Comparison of ENCODE assay signal across 8 mouse cellular contexts in genomic region chr17:34000150-34000537, GRCm38 (mm10). TPM values are rescaled to one million over a fixed set of nuclear protein-coding genes. Genes with fewer than 3 reads are reported as not detected.
A peak's percentile ranks its signal among the peaks of the same experiment; 100 is the strongest.
DNase-seq lines count a peak whose midpoint lies in the region; ATAC-seq and TF ChIP-seq lines count a peak whose summit lies in the region.

Gene H2-K1 (minus strand): TSS chr17:34000347.

- under 1% methylated on average over 30 of the region's 30 CpGs for WGBS in heart, embryonic 13.5 days
- 0% methylated on average over 26 of the region's 30 CpGs for WGBS in kidney, postnatal 0 days
- under 1% methylated on average over 30 of the region's 30 CpGs for WGBS in liver, adult 2 months
- under 1% methylated on average over 24 of the region's 30 CpGs for WGBS in stomach, embryonic 14.5 days

- peak within 1 kb of the TSS; percentile 99 for H3K4me2 ChIP-seq in heart, embryonic 13.5 days
- H3K4me2 ChIP-seq in kidney, postnatal 0 days (ENCODE audit: low read length) = peak within 1 kb of the TSS; percentile 99
- peak within 1 kb of the TSS; percentile 98 for H3K4me2 ChIP-seq in stomach, embryonic 14.5 days (replicated peaks; ENCODE audit: low read depth, low read length)

- H3K4me3 ChIP-seq in heart, embryonic 13.5 days = peak within 1 kb of the TSS; percentile 71
- H3K4me3 ChIP-seq in kidney, postnatal 0 days (replicated peaks; ENCODE audit: low read depth, low read length) = peak within 1 kb of the TSS; percentile 64
- peak within 1 kb of the TSS; percentile 82 for H3K4me3 ChIP-seq in liver, adult 2 months (ENCODE audit: insufficient read depth, low read depth, low read length)
- H3K4me3 ChIP-seq in stomach, embryonic 14.5 days (ENCODE audit: low read depth, low read length) = peak within 1 kb of the TSS; percentile 49

- no peaks in the 10 kb centered on the region for H3K9me3 ChIP-seq in heart, embryonic 13.5 days
- no peaks in the 10 kb centered on the region for H3K9me3 ChIP-seq in kidney, postnatal 0 days (replicated peaks; ENCODE audit: low read length)
- no peaks in the 10 kb centered on the region for H3K9me3 ChIP-seq in stomach, embryonic 14.5 days (ENCODE audit: control insufficient read depth, low read depth, low read length)

- H3K9ac ChIP-seq in heart, embryonic 13.5 days = peak within 1 kb of the TSS; percentile 78
- H3K9ac ChIP-seq in kidney, postnatal 0 days (ENCODE audit: low read depth, low read length) = peak within 1 kb of the TSS; percentile 47
- peak within 1 kb of the TSS; percentile 94 for H3K9ac ChIP-seq in liver, adult 2 months (ENCODE audit: low read depth, low read length)
- H3K9ac ChIP-seq in stomach, embryonic 14.5 days (replicated peaks; ENCODE audit: low read depth, low read length) = peak within 1 kb of the TSS; percentile 33; the same call in 1 of the 2 replicates

- TF ChIP-seq CTCF in kidney, postnatal 0 days (IDR thresholded peaks at IDR 0.05; ENCODE audit: low read depth) = no peak
- TF ChIP-seq CTCF in liver, adult 2 months (IDR thresholded peaks at IDR 0.05; ENCODE audit: low read depth, low read length) = no peak

- H3K27me3 ChIP-seq in heart, embryonic 13.5 days (replicated peaks) = peaks cover 68% of the 10 kb centered on the region
- no peaks in the 10 kb centered on the region for H3K27me3 ChIP-seq in kidney, postnatal 0 days (ENCODE audit: insufficient read depth, low read length)
- H3K27me3 ChIP-seq in liver, adult 2 months (ENCODE audit: control insufficient read depth, insufficient read depth, low read length) = no peaks in the 10 kb centered on the region
- peaks cover 8% of the 10 kb centered on the region; the same call in 1 of the 2 replicates for H3K27me3 ChIP-seq in stomach, embryonic 14.5 days (ENCODE audit: control insufficient read depth, insufficient read depth, low read length)

- H3K36me3 ChIP-seq in heart, embryonic 13.5 days = no peaks in the 10 kb centered on the region
- H3K36me3 ChIP-seq in kidney, postnatal 0 days (ENCODE audit: insufficient read depth, low read length) = no peaks in the 10 kb centered on the region
- peaks cover 19% of the 10 kb centered on the region for H3K36me3 ChIP-seq in liver, adult 2 months (ENCODE audit: control insufficient read depth, insufficient read depth, low read length)
- H3K36me3 ChIP-seq in stomach, embryonic 14.5 days (ENCODE audit: control insufficient read depth, insufficient read depth, low read length) = no peaks in the 10 kb centered on the region

- H3K27ac ChIP-seq in heart, embryonic 13.5 days (replicated peaks) = no peak within 1 kb of the TSS
- no peak within 1 kb of the TSS for H3K27ac ChIP-seq in kidney, postnatal 0 days
- peak within 1 kb of the TSS; percentile 88 for H3K27ac ChIP-seq in liver, adult 2 months (replicated peaks; ENCODE audit: insufficient read depth, low read depth, low read length)
- H3K27ac ChIP-seq in stomach, embryonic 14.5 days (ENCODE audit: low read length) = no peak within 1 kb of the TSS

- H3K79me2 ChIP-seq in liver, adult 2 months (ENCODE audit: control insufficient read depth, insufficient read depth, low read length) = peaks cover 3% of the 10 kb centered on the region; the same call in 1 of the 2 replicates

- DNase-seq in c-Kit-positive CD71-negative TER-119-negative erythroid progenitor cells, embryonic 14.5 days (ENCODE audit: low read depth) = peak; percentile 92
- DNase-seq in fibroblast of lung, adult 2 months (ENCODE audit: low read depth) = peak; percentile 77
- DNase-seq in kidney, postnatal 0 days (ENCODE audit: low spot score) = peak; percentile 85
- DNase-seq in liver, adult 2 months (ENCODE audit: extremely low read depth, low read depth, low spot score) = peak; percentile 94

- peaks cover 10% of the 10 kb centered on the region for H3K4me1 ChIP-seq in heart, embryonic 13.5 days
- no peaks in the 10 kb centered on the region for H3K4me1 ChIP-seq in kidney, postnatal 0 days (replicated peaks; ENCODE audit: insufficient read depth, low read length)
- H3K4me1 ChIP-seq in liver, adult 2 months (ENCODE audit: control insufficient read depth, insufficient read depth, low read length) = no peaks in the 10 kb centered on the region; the same call in 1 of the 2 replicates
- no peaks in the 10 kb centered on the region for H3K4me1 ChIP-seq in stomach, embryonic 14.5 days (ENCODE audit: control insufficient read depth, insufficient read depth, low read length)

- ATAC-seq in CD4-positive, CD25-positive, alpha-beta regulatory T cell, adult 4 months = peak; percentile 91
- ATAC-seq in heart, embryonic 13.5 days (ENCODE audit: extremely low read depth, insufficient number of reproducible peaks, low FRiP score, low TSS enrichment) = peak; percentile 58
- ATAC-seq in kidney, postnatal 0 days (replicated peaks; ENCODE audit: low FRiP score, low read depth) = peak; percentile 93
- ATAC-seq in monocyte, adult 5-6 weeks (replicated peaks; ENCODE audit: insufficient number of reproducible peaks, low FRiP score, low TSS enrichment, poor library complexity, severe bottlenecking) = peak; percentile 95
- peak; percentile 93 for ATAC-seq in stomach, embryonic 14.5 days (ENCODE audit: insufficient number of reproducible peaks, insufficient read depth, low FRiP score, low read depth)

- peak; percentile 100 for TF ChIP-seq POLR2A in liver, adult 2 months (IDR thresholded peaks at IDR 0.05; ENCODE audit: extremely low read depth, insufficient read depth, low read length)

RNA-seq across cellular contexts. Expression of gene H2-K1, which starts in this region (rescaled TPM):
- 1,000 to 10,000 TPM; 5,395 to 7,513 TPM for polyA plus RNA-seq in CD4-positive, CD25-positive, alpha-beta regulatory T cell, adult 4 months (2017; shearing (Covaris generic))
- polyA plus RNA-seq in heart, embryonic 13.5 days (2015; fragmentation: Nextera tagmentation; extraction: Ambion mirVana) = 23.4 and 32.0 TPM in 2 replicates
- 76.0 and 82.2 TPM in 2 replicates for polyA plus RNA-seq in kidney, postnatal 0 days (2015; fragmentation: Nextera tagmentation; extraction: Ambion mirVana)
- 2,105 and 2,348 TPM in 2 replicates for total RNA-seq in liver, adult 2 months (2014; rRNA removed)
- polyA plus RNA-seq in liver, adult 2 months (2012; rRNA removed) = 4,310 and 5,575 TPM in 2 replicates
- total RNA-seq in monocyte, adult 5-6 weeks (2017) = 3,712 to 3,894 TPM (median 3,837 TPM) in 3 replicates
- polyA plus RNA-seq in stomach, embryonic 14.5 days (2014; fragmentation: Nextera tagmentation; extraction: Ambion mirVana) = 38.3 and 38.8 TPM in 2 replicates

Comparison
In these comparisons a context has a peak if more than half of its experiments do, and no peak if none do; other contexts are left out.
1. RNA of gene H2-K1 (polyA plus RNA-seq): 5,395 to 7,513 TPM in CD4-positive, CD25-positive, alpha-beta regulatory T cell, adult 4 months and 4,310 to 5,575 TPM in liver, adult 2 months; 76.0 to 82.2 TPM in kidney, postnatal 0 days, 38.3 to 38.8 TPM in stomach, embryonic 14.5 days and 23.4 to 32.0 TPM in heart, embryonic 13.5 days; every median in the first group is over 10 times any median in the second.
2. H3K9ac ChIP-seq: peak in every context shown above with its lines; median percentile 94 in liver, adult 2 months; 78 in heart, embryonic 13.5 days; 47 in kidney, postnatal 0 days; 33 in stomach, embryonic 14.5 days.
3. Peak in every context shown above with its lines, with median percentiles within 50 percentile points of each other: ATAC-seq, DNase-seq, H3K4me2 ChIP-seq and H3K4me3 ChIP-seq.